Mouse (Mus musculus): ENCODE measurements at regions not wholly inside any gene's neighbourhood (a gene's known extent, or its start where the extent isn't known, plus 50 kb on each side); places are given as distances from the start of the nearest gene placed in this dataset.

- DNase-seq = no peak
Observed at GRCm38 (mm10) chr12:14088960-14089359, 62.9 kb downstream of the Fam84a start.

- no peak for DNase-seq
Observed at GRCm38 (mm10) chr12:14082771-14083170, 69.1 kb downstream of the Fam84a start.

- no peak for DNase-seq
Observed at GRCm38 (mm10) chr12:14079892-14080291, 72.0 kb downstream of the Fam84a start.

DNA sequence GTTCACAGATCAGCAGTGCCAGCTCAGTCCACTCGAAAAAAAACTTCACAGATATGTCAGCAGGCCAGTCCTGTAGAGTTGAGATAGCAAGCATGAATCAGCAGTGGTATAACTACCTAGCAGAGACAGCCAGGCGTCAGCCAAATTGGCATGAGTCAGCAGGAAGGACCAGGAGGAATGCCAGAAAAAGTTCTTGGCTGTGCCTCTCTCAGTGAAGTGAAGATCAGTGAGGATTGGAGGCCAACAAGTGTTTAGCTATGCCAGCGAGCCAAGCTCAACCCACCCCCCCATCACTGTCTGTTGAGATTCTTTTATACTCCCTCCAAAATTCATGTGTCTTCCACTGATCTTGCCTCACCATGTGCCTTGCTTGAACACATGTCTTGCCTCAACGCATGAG is 82.8 kb downstream of the Fam84a start:
- DNase-seq = no peak

DNA sequence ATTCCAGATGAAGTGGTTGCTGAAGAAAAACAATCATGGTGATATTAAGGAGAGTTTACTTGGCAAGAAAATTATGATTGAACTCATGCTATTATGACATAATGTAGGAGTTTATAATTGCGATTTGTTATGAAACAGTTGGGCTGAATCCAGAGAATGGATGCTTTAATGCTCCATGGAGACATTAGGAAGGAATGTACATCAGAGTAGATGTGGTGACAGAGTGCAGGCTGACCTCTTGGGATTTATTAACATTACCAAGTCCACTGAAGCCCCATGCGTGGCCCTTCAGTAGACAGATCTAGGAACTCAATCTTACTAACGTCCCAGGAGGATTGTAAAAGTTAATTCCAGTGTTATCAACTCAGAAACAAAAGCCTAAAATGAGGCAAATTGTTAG is 86.5 kb downstream of the Fam84a start:
- DNase-seq = no peak

DNA sequence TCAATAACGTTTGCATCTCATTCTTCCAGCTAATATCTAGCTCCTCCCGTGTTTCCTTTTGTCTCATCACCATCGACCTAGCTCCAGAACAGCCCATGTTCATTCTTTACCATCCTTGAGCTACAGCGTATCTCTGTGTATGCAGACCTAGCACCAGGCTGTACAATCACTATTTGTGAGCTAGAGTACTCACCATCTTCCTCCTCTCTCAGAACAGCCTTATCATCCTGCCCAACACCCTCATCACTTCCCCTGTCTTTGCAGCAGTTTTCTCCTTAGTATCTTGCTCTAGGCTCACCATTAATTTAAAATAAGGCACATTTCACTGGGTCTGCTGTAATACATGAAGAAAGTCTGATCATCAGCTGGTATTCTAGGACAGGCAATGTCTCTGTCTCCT is 88.6 kb downstream of the Fam84a start:
- no peak for DNase-seq

DNA sequence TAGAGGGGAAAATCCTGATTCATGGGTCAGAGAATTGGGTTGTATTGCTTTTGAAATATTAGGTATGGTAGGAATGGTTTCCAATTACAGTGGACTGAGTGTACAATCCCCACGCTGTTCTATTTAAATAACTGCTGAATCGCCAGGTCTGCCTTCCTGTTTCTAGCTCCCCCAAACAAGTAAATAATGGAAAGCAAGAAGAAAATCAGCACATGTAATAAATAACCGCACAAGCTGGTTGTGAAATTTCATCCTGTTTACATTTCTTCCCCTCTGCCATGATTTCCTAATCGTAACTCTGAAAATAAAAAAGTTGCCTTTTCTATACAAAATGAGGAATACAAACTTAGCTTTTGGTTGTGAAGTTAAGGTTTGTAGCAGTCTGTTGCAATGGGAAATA is 95.7 kb downstream of the Fam84a start:
- DNase-seq = no peak

DNA sequence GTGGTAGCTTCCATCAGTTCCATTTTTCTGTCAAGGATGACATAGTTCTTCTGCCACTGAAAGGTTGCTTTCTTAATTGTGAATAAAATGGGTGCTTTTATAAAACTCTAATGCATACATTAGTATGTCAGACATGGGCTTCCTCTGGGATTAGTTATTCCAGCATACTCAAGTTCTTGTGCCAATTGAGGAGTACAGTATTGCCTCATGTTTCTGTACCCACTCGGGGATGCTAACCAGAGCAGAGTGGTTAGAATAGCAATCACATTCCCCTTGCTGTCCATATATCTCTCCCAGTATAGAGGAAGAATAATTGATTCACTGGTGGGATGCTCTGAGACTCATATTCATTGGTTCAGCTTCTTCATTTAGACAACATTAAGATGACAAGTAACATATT is 119.5 kb downstream of the Fam84a start:
- DNase-seq = no peak

DNA sequence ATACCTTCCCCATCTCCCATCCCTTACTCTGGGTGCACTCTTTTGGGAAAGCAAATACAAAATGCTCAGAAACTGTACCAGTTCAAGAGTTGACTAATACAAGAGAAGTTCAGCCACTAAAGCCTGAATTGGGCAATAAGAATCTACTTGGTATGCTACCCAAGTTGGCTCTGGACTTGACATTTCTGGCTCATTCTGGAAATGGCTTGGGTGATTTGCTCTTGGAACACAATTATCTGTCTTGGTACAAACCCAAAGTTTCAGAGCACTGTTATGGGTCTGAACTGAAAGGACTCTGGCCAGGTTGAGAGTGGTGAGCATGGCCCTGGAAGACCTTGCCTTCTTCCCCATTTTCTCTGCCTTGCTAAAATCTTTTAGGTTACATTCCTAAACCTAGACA is 136.6 kb downstream of the Fam84a start:
- no peak for DNase-seq

GRCm38 (mm10) chr12:14005991-14006390 is 145.9 kb downstream of the Fam84a start:
- no peak for DNase-seq

DNA sequence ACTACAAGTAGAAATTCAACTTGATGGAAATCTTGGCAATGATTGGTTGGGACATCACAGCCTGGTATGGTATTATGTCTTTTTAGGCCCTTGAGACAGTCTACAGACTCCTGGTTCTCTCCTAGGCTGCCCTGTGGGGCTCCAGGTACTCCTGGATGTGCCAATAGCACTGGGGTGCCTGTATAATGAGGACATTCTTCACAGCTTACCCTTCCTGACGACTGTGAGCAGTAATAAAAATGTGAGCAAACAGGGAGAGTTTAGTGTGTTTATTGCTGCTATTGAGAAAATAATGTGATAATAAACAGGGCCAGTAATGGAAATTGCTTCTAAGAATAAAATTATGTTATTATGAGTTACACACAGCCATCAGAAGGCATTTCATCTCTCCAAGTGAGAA is 150.2 kb downstream of the Fam84a start:
- no peak for DNase-seq

GRCm38 (mm10) chr12:13984396-13984776 is 167.5 kb downstream of the Fam84a start:
- no peak for DNase-seq

GRCm38 (mm10) chr12:13983631-13984395 is 168.0 kb downstream of the Fam84a start:
- DNase-seq = no peak

DNA sequence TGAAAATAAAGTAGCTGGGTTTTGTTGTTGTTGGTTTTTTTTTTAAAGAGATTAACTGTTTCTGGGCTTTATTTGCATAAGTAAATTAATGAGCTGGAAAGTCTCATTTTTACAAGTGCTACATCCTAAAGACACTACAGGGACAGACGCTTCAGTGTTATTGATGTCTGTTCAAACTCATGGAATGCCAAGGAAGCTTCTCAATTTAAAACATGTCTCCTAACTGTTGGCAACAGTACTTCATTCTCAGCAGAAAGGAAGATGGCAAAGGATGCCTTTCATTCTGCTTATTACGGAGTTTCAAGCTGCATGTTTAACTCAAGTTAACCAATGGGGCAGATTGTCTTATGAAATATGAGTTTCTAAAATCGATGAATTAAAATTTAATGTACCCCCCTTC is 187.3 kb downstream of the Fam84a start:
- DNase-seq = no peak

DNA sequence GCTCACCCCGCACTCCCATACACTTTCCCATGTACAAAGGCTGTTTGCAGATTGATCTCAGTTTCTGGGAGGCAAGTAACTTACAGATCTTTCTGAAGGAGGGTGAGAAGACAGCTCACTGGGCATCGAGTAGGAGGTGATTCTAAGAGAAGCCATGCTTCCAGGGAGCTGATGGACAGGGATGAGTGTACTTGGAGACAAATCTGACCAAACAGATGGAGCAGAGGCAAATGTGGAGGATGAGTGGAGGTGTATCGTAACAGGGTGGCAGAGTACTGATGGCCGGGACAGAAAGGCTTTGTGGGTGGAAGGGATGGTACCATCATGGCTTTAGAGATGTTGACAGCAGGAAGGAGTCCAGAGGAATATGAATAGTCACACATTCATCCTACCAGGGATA is 212.4 kb downstream of the Fam84a start:
- DNase-seq = no peak

DNA sequence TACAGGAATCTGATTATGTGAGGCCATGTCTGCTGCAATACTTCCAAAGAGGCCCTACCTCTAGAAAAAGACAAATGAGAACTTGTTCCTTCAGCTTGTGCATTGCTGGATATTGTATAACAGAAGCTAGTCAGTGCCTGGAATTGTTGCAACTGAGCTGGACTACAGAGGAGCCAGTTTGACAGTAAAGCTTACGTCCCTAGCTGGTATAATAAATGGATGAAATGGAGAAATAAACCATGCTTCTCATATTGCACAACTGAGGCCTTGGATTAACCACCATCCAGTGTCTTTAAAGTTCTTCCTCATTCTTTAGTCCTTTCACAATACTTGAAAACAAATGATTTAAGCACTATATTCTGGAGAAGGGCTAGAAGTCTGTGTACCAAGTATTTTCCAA is 230.8 kb downstream of the Fam84a start:
- no peak for DNase-seq

- DNase-seq = no peak
Observed at GRCm38 (mm10) chr12:13883317-13883716, 268.5 kb downstream of the Fam84a start.

- DNase-seq = no peak
Observed at GRCm38 (mm10) chr12:13869161-13869560, 282.7 kb downstream of the Fam84a start.

- no peak for DNase-seq
Observed at GRCm38 (mm10) chr12:13861226-13861625, 290.6 kb downstream of the Fam84a start.

- peak; percentile 16 for DNase-seq
Observed at GRCm38 (mm10) chr12:13844532-13845485, 307.0 kb downstream of the Fam84a start.

DNA sequence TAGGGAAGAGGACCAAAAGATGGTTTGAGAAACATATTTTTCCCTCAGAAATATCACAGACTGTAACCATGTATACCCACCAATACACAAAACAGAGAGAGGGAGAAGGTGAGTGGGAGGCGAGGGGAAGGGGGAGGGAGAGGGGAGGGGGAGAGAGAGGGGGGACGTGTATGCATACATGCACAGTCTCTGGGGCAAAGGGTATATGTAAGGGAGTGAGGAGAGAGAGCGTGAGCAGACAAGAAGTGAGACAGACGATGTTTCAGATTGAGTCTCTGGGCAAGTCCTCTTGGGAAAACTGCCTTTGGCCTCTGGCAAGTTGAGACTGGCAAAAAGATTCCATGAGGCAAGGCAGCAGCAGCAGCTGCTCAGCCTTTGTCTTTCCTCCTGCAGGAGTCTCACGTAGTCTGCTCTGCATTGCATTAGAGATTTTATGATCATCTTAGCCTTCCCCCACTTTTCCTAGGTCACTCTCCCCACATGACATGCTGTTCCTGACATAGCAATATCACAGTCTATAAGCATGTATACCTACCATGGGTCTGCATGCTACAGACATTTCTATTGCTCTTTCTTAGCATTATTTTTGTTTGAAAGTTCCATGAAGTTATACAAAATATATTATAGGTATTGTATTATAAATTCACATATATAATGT is 308.3 kb downstream of the Fam84a start:
- no peak for DNase-seq

DNA sequence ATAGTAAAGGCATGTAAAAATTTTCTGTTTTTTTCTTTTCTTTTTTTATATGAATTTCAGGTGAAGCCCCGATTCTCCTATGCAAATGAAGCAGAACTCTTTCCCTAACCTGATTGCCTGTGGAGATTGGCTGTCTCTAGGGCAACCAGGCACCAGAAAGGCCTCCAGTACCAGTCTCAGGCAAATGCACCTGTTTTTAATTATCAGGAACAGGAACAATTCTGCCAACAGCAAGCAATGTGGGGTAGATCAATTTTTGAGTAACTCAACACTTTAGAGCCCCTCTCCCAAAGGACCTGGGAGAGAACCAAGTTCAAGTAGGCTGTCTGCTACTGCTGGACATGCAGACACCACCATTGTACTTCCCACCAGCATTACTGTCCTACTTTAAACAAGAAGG is 310.6 kb downstream of the Fam84a start:
- no peak for DNase-seq

DNA sequence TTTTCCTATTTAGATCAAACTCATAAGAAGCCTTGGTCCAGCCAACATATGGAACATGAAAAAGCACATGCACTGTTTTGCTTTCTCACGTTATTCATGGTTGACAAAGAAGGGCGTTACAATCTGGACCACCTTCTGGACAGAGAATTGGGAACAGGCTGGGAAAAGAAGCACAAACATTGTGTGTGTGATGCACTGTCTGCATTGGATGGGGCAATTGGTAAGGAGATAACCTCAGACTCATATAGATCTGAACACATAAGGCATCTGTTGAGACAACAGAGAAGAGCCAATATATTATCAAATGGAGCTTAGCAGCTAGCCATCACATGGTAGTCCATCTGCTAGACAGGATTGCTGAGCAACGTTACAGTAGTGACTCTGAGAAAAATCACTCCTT is 317.1 kb downstream of the Fam84a start:
- DNase-seq = no peak

DNA sequence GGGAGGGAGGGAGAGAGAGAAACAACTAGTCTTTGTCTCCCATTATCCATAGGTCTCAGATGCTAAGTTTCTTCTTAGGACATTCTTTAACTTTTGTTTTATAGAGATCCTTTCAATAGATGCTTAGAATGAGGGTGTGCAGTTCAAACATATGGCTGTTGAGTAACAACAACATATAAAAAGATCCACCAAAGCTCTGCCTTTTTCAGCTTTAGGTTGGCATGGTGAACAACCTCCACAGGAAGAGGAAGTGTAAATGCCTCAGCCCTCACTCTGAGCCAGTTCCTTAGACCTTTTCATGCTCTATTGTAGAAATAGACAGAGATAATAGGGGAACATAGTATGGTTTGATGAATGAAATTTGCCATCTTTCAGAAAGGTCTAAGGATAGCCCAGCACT is 326.0 kb downstream of the Fam84a start:
- DNase-seq = no peak
